9 mouse cellular contexts compared by ENCODE assay signal in genomic region chr9:98952171-98953050, GRCm38 (mm10). TPM values are rescaled to one million over a fixed set of nuclear protein-coding genes. Genes with fewer than 3 reads are reported as not detected.
DNase-seq lines count a peak whose midpoint lies in the region; ATAC-seq lines count a peak whose summit lies in the region.
"Had no signal": no experiment of that assay in that cellular context is flagged by ENCODE, and none has a peak within 500 bp of the region (broad histone marks: within the 10 kb centered on the region; RNA-seq: fewer than 3 reads in every experiment).

No protein-coding gene starts in this region.

- no peaks in the 10 kb centered on the region for H3K9me3 ChIP-seq in embryonic facial prominence, embryonic 12.5 days
- no peaks in the 10 kb centered on the region for H3K9me3 ChIP-seq in hindbrain, embryonic 12.5 days (replicated peaks)
- H3K9me3 ChIP-seq in midbrain, embryonic 16.5 days (replicated peaks; ENCODE audit: control insufficient read depth, low read length, poor library complexity, severe bottlenecking), result no peaks in the 10 kb centered on the region; the same call in 1 of the 2 replicates

- no peak for ATAC-seq in embryonic facial prominence, embryonic 12.5 days (ENCODE audit: insufficient number of reproducible peaks, insufficient read depth, low FRiP score, low TSS enrichment)
- ATAC-seq in hindbrain, embryonic 12.5 days (ENCODE audit: low FRiP score), result no peak
- ATAC-seq in midbrain, embryonic 16.5 days, result no peak

- H3K9ac ChIP-seq in embryonic facial prominence, embryonic 12.5 days, result peak overlapping the region; percentile 24
- H3K9ac ChIP-seq in hindbrain, embryonic 12.5 days, result no peak overlapping the region
- H3K9ac ChIP-seq in midbrain, embryonic 16.5 days (ENCODE audit: low read depth, low read length), result 0 out of 2 replicates have a peak overlapping the region, but pooled peaks have one; percentile 10

- H3K4me2 ChIP-seq in embryonic facial prominence, embryonic 12.5 days (replicated peaks), result peak overlapping the region; percentile 49
- peak overlapping the region; percentile 42 for H3K4me2 ChIP-seq in hindbrain, embryonic 12.5 days (replicated peaks)
- H3K4me2 ChIP-seq in midbrain, embryonic 16.5 days (ENCODE audit: low read length), result peak overlapping the region; percentile 46

- H3K27ac ChIP-seq in embryonic facial prominence, embryonic 12.5 days, result no peak overlapping the region
- H3K27ac ChIP-seq in hindbrain, embryonic 12.5 days, result no peak overlapping the region
- no peak overlapping the region for H3K27ac ChIP-seq in midbrain, embryonic 16.5 days (ENCODE audit: low read length)

- H3K36me3 ChIP-seq in embryonic facial prominence, embryonic 12.5 days, result no peaks in the 10 kb centered on the region
- H3K36me3 ChIP-seq in hindbrain, embryonic 12.5 days, result no peaks in the 10 kb centered on the region
- H3K36me3 ChIP-seq in midbrain, embryonic 16.5 days (ENCODE audit: control insufficient read depth, insufficient read depth, low read length), result no peaks in the 10 kb centered on the region

- 2% methylated on average over 40 of the region's 40 CpGs for WGBS in embryonic facial prominence, embryonic 12.5 days
- WGBS in hindbrain, embryonic 12.5 days, result 1% methylated on average over 40 of the region's 40 CpGs
- WGBS in midbrain, embryonic 16.5 days, result 1% methylated on average over 40 of the region's 40 CpGs

- H3K4me3 ChIP-seq in embryonic facial prominence, embryonic 12.5 days, result peak overlapping the region; percentile 50
- H3K4me3 ChIP-seq in hindbrain, embryonic 12.5 days, result no peak overlapping the region
- H3K4me3 ChIP-seq in midbrain, embryonic 16.5 days (ENCODE audit: low read depth, low read length), result peak overlapping the region; percentile 21; the same call in 1 of the 2 replicates

- DNase-seq in left cerebral cortex, adult 18-20 months (ENCODE audit: low spot score in 2 of 2), result peak; percentile 25 to 36
- no peak for DNase-seq in left cerebral cortex, adult 9 months (ENCODE audit: low spot score in 2 of 2)
- no peak for DNase-seq in ovary, postnatal 14 days (ENCODE audit: low spot score)
- DNase-seq in natural killer cell, adult 2 months (ENCODE audit: low spot score in 2 of 2), result no peak

- peaks cover 72% of the 10 kb centered on the region for H3K27me3 ChIP-seq in embryonic facial prominence, embryonic 12.5 days
- peaks cover 87% of the 10 kb centered on the region for H3K27me3 ChIP-seq in hindbrain, embryonic 12.5 days
- H3K27me3 ChIP-seq in midbrain, embryonic 16.5 days (ENCODE audit: control insufficient read depth, insufficient read depth, low read depth, low read length), result peaks cover 47% of the 10 kb centered on the region

- H3K4me1 ChIP-seq in embryonic facial prominence, embryonic 12.5 days, result peaks cover 27% of the 10 kb centered on the region
- peaks cover 31% of the 10 kb centered on the region for H3K4me1 ChIP-seq in hindbrain, embryonic 12.5 days
- H3K4me1 ChIP-seq in midbrain, embryonic 16.5 days (ENCODE audit: control insufficient read depth, insufficient read depth, low read length), result peaks cover 29% of the 10 kb centered on the region

RNA-seq across cellular contexts. Expression of gene Foxl2, which starts 2.7 kb away (rescaled TPM):
- under 1 TPM; 0.82 to 0.95 TPM for total RNA-seq in left cerebral cortex, adult 18-20 months (2021)
- 11.0 and 14.3 TPM in 2 replicates for polyA plus RNA-seq in embryonic facial prominence, embryonic 12.5 days (2016; fragmentation: Nextera tagmentation; extraction: Ambion mirVana)
- polyA plus RNA-seq in hindbrain, embryonic 12.5 days (2016; fragmentation: Nextera tagmentation; extraction: Ambion mirVana), result 1.6 and 2.0 TPM in 2 replicates
- 0.49 and 0.52 TPM in 2 replicates for polyA plus RNA-seq in midbrain, embryonic 16.5 days (2015; fragmentation: Nextera tagmentation; extraction: Ambion mirVana)
- polyA plus RNA-seq: large intestine, adult 2 months; small intestine, adult 2 months had no signal

RNA-seq across cellular contexts. Expression of gene Faim, which starts 33.8 kb away (rescaled TPM):
- 10 to 100 TPM; 34.3 to 41.1 TPM for total RNA-seq in left cerebral cortex, adult 18-20 months (2021)
- polyA plus RNA-seq in embryonic facial prominence, embryonic 12.5 days (2016; fragmentation: Nextera tagmentation; extraction: Ambion mirVana), result 55.2 and 56.3 TPM in 2 replicates
- polyA plus RNA-seq in hindbrain, embryonic 12.5 days (2016; fragmentation: Nextera tagmentation; extraction: Ambion mirVana), result 85.8 and 87.1 TPM in 2 replicates
- 118 and 119 TPM in 2 replicates for polyA plus RNA-seq in midbrain, embryonic 16.5 days (2015; fragmentation: Nextera tagmentation; extraction: Ambion mirVana)

RNA-seq across cellular contexts. Expression of gene 7420426K07Rik, which starts 49.5 kb away (rescaled TPM):
- not detected for total RNA-seq in left cerebral cortex, adult 18-20 months (2021)
- not detected in 2 replicates for polyA plus RNA-seq in embryonic facial prominence, embryonic 12.5 days (2016; fragmentation: Nextera tagmentation; extraction: Ambion mirVana)
- polyA plus RNA-seq in hindbrain, embryonic 12.5 days (2016; fragmentation: Nextera tagmentation; extraction: Ambion mirVana), result not detected in 2 replicates
- polyA plus RNA-seq in midbrain, embryonic 16.5 days (2015; fragmentation: Nextera tagmentation; extraction: Ambion mirVana), result not detected in 2 replicates
- polyA plus RNA-seq: large intestine, adult 2 months; small intestine, adult 2 months had no signal

Comparison
In these comparisons a context has a peak if more than half of its experiments do, and no peak if none do; other contexts are left out.
1. DNase-seq: peak in left cerebral cortex, adult 18-20 months (2 of 2); none in left cerebral cortex, adult 9 months (0 of 2), ovary, postnatal 14 days (single experiment) and natural killer cell, adult 2 months (0 of 2).
2. Peak in every context shown above with its lines, with median percentiles within 50 percentile points of each other: H3K4me2 ChIP-seq.